ENCODE assay signal across 22 mouse cellular contexts in the genomic region with DNA sequence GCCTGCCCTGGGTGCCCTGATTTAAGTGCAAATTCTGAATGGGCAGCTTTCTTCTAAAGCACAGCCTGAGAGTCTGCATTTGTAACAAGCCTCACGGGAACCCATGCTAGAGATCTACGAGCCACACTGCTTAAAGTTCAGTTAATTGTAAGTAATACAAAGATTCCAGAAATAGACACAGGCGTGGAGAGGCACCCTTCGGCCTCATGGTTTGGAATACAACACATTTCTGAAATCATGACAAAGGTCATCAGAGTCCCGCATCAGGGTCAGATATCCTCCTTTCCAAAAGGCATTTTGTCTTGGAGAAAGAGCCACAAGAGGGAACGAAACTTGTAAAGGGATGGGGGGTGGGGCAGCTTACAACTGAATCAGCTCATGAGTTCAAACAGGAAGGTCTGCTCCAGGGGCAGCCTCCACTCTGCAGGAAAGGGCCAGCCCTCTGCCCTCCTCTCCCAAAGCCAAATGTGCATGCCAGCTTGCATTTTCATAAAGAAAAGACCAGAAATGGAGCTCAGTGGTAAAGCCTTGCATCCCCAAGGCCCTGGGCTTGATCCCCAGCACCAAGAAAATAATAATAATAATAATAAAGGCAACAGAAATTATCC. TPM values are rescaled to one million over a fixed set of nuclear protein-coding genes. Genes with fewer than 3 reads are reported as not detected.
DNase-seq lines count a peak whose midpoint lies in the region; ATAC-seq and TF ChIP-seq lines count a peak whose summit lies in the region.
"Had no signal": no experiment of that assay in that cellular context is flagged by ENCODE, and none has a peak within 500 bp of the region (broad histone marks: within the 10 kb centered on the region; RNA-seq: fewer than 3 reads in every experiment).

No protein-coding gene starts in this region.

- no peaks in the 10 kb centered on the region for H3K9me3 ChIP-seq in heart, embryonic 13.5 days
- no peaks in the 10 kb centered on the region for H3K9me3 ChIP-seq in forebrain, embryonic 10.5 days
- H3K9me3 ChIP-seq: embryonic facial prominence, embryonic 15.5 days; forebrain, embryonic 13.5 days; limb, embryonic 10.5 days; liver, embryonic 15.5 days had no signal

- ATAC-seq in heart, embryonic 13.5 days (ENCODE audit: extremely low read depth, insufficient number of reproducible peaks, low FRiP score, low TSS enrichment): no peak
- ATAC-seq: forebrain, embryonic 13.5 days; hindbrain, embryonic 16.5 days; midbrain, embryonic 16.5 days had no signal

- H3K27me3 ChIP-seq in heart, embryonic 13.5 days (replicated peaks): peaks cover 8% of the 10 kb centered on the region; the same call in 1 of the 2 replicates
- H3K27me3 ChIP-seq in liver, adult 2 months (ENCODE audit: control insufficient read depth, insufficient read depth, low read length): no peaks in the 10 kb centered on the region
- H3K27me3 ChIP-seq in forebrain, embryonic 10.5 days (ENCODE audit: poor library complexity, severe bottlenecking): peaks cover 26% of the 10 kb centered on the region

- H3K36me3 ChIP-seq in heart, embryonic 13.5 days: no peaks in the 10 kb centered on the region
- no peaks in the 10 kb centered on the region for H3K36me3 ChIP-seq in liver, adult 2 months (ENCODE audit: control insufficient read depth, insufficient read depth, low read length)
- H3K36me3 ChIP-seq in forebrain, embryonic 10.5 days (replicated peaks): no peaks in the 10 kb centered on the region
- H3K36me3 ChIP-seq: embryonic facial prominence, embryonic 15.5 days; limb, embryonic 10.5 days; liver, embryonic 15.5 days had no signal

- H3K4me2 ChIP-seq in heart, embryonic 13.5 days: no peak overlapping the region; the same call in 1 of the 2 replicates
- H3K4me2 ChIP-seq: embryonic facial prominence, embryonic 15.5 days; forebrain, embryonic 13.5 days; liver, embryonic 15.5 days had no signal

- H3K27ac ChIP-seq in heart, embryonic 13.5 days (replicated peaks): peak overlapping the region; percentile 88
- peak overlapping the region; percentile 17; the same call in 1 of the 2 replicates for H3K27ac ChIP-seq in liver, adult 2 months (replicated peaks; ENCODE audit: insufficient read depth, low read depth, low read length)
- peak overlapping the region; percentile 70 for H3K27ac ChIP-seq in bone marrow, adult 2 months (ENCODE audit: control insufficient read depth, insufficient read depth, low read depth, low read length, poor library complexity)
- no peak overlapping the region for H3K27ac ChIP-seq in forebrain, embryonic 10.5 days
- H3K27ac ChIP-seq: embryonic facial prominence, embryonic 15.5 days; forebrain, embryonic 13.5 days; limb, embryonic 10.5 days; liver, embryonic 15.5 days; macrophage had no signal

- TF ChIP-seq POLR2A in liver, adult 2 months (IDR thresholded peaks at IDR 0.05; ENCODE audit: extremely low read depth, insufficient read depth, low read length): no peak
- no peak for TF ChIP-seq POLR2A in bone marrow, adult 2 months (IDR thresholded peaks at IDR 0.05; ENCODE audit: borderline replicate concordance, control insufficient read depth, low read depth, low read length)

- no peaks in the 10 kb centered on the region for H3K79me2 ChIP-seq in liver, adult 2 months (ENCODE audit: control insufficient read depth, insufficient read depth, low read length)

- intact Hi-C loops in heart, postnatal 36 days (cut with DNase I): no loop called here

- DNase-seq in adrenal gland, postnatal 10 days: peak; percentile 63
- DNase-seq in adrenal gland, adult 8-10 months: no peak
- DNase-seq in heart, postnatal 36 days: no peak
- no peak for DNase-seq in liver, adult 2 months (ENCODE audit: extremely low read depth, low read depth, low spot score)
- DNase-seq in liver: no peak
- no peak for DNase-seq in forebrain, embryonic 10.5 days (ENCODE audit: extremely low spot score, low spot score)
- DNase-seq: kidney, adult 9 months; right cerebral cortex, postnatal 14 days; thymus, postnatal 36 days had no signal

- H3K4me3 ChIP-seq in heart, embryonic 13.5 days: no peak overlapping the region
- H3K4me3 ChIP-seq in liver, adult 2 months (ENCODE audit: insufficient read depth, low read depth, low read length): no peak overlapping the region
- H3K4me3 ChIP-seq in bone marrow, adult 2 months (replicated peaks; ENCODE audit: control insufficient read depth, low read depth, low read length): no peak overlapping the region
- H3K4me3 ChIP-seq in forebrain, embryonic 10.5 days: no peak overlapping the region
- H3K4me3 ChIP-seq: embryonic facial prominence, embryonic 15.5 days; forebrain, embryonic 13.5 days; limb, embryonic 10.5 days; liver, embryonic 15.5 days had no signal

- TF ChIP-seq CTCF in liver, adult 2 months (IDR thresholded peaks at IDR 0.05; ENCODE audit: low read depth, low read length): no peak
- no peak for TF ChIP-seq CTCF in bone marrow, adult 2 months (IDR thresholded peaks at IDR 0.05; ENCODE audit: control insufficient read depth, insufficient read depth, low read length)

- H3K4me1 ChIP-seq in heart, embryonic 13.5 days: peaks cover 64% of the 10 kb centered on the region
- peaks cover 4% of the 10 kb centered on the region; the same call in 1 of the 2 replicates for H3K4me1 ChIP-seq in liver, adult 2 months (ENCODE audit: control insufficient read depth, insufficient read depth, low read length)
- H3K4me1 ChIP-seq in bone marrow, adult 2 months (ENCODE audit: control insufficient read depth, insufficient read depth, low read length): no peaks in the 10 kb centered on the region
- H3K4me1 ChIP-seq in forebrain, embryonic 10.5 days: peaks cover 27% of the 10 kb centered on the region
- H3K4me1 ChIP-seq: embryonic facial prominence, embryonic 15.5 days; liver, embryonic 15.5 days had no signal

- WGBS in heart, embryonic 13.5 days: 24% methylated on average over 6 of the region's 6 CpGs
- WGBS in liver, adult 2 months: 62% methylated on average over 6 of the region's 6 CpGs
- WGBS in bone marrow, adult 2 months: 65% methylated on average over 6 of the region's 6 CpGs
- WGBS in forebrain, embryonic 10.5 days: 46% methylated on average over 6 of the region's 6 CpGs

- peak overlapping the region; percentile 69; the same call in 1 of the 2 replicates for H3K9ac ChIP-seq in heart, embryonic 13.5 days
- no peak overlapping the region for H3K9ac ChIP-seq in liver, adult 2 months (ENCODE audit: low read depth, low read length)
- H3K9ac ChIP-seq: embryonic facial prominence, embryonic 15.5 days; forebrain, embryonic 13.5 days; liver, embryonic 15.5 days had no signal

RNA-seq across cellular contexts. Expression of gene Kcnk3, which starts 7.1 kb away (rescaled TPM):
- 100 to 1,000 TPM; 549 to 558 TPM for total RNA-seq in adrenal gland, postnatal 10 days (2021)
- total RNA-seq in adrenal gland, adult 8-10 months (2022): 1,000 to 10,000 TPM; 1,385 to 1,638 (median 1,575) TPM
- 28.9 and 29.1 TPM in 2 replicates for polyA plus RNA-seq in heart, embryonic 13.5 days (2015; fragmentation: Nextera tagmentation; extraction: Ambion mirVana)
- 100 to 1,000 TPM; 234 to 245 TPM for total RNA-seq in heart, postnatal 36 days (2021)
- total RNA-seq in liver, adult 2 months (2014; rRNA removed): 0.18 and 1.0 TPM in 2 replicates
- polyA plus RNA-seq in liver, adult 2 months (2012; rRNA removed): 0.61 and 3.2 TPM in 2 replicates
- polyA plus RNA-seq in bone marrow, adult 2 months (2011; ENCODE audit: insufficient read depth, insufficient read length, low replicate concordance, missing spikeins): 0.40 TPM in 1 of 2 replicates, not detected in the other
- polyA plus RNA-seq in forebrain, embryonic 10.5 days (2016; fragmentation: Nextera tagmentation; extraction: Ambion mirVana): 0.05 and 0.14 TPM in 2 replicates
- polyA plus RNA-seq: macrophage had no signal

RNA-seq across cellular contexts. Expression of gene Cib4, which starts 49.4 kb away (rescaled TPM):
- total RNA-seq in adrenal gland, postnatal 10 days (2021): 1 to 10 TPM in 1 of 2 experiments, under 1 TPM in 1; 0.67 to 1.1 TPM
- 1 to 10 TPM; 1.9 to 6.7 (median 3.7) TPM for total RNA-seq in adrenal gland, adult 8-10 months (2022)
- polyA plus RNA-seq in heart, embryonic 13.5 days (2015; fragmentation: Nextera tagmentation; extraction: Ambion mirVana): not detected in 2 replicates
- not detected for total RNA-seq in heart, postnatal 36 days (2021)
- total RNA-seq in liver, adult 2 months (2014; rRNA removed): not detected in 2 replicates
- polyA plus RNA-seq in liver, adult 2 months (2012; rRNA removed): not detected in 2 replicates
- not detected in 2 replicates for polyA plus RNA-seq in bone marrow, adult 2 months (2011; ENCODE audit: insufficient read depth, insufficient read length, low replicate concordance, missing spikeins)
- not detected in 2 replicates for polyA plus RNA-seq in forebrain, embryonic 10.5 days (2016; fragmentation: Nextera tagmentation; extraction: Ambion mirVana)
- total RNA-seq: gastrocnemius, postnatal 4 days; layer of hippocampus, adult 18-20 months; left cerebral cortex, adult 18-20 months had no signal
- polyA plus RNA-seq: forebrain, embryonic 13.5 days; hindbrain, embryonic 16.5 days; limb, embryonic 10.5 days; liver, embryonic 15.5 days; macrophage; midbrain, embryonic 16.5 days; neural tube, embryonic 11.5 days had no signal

RNA-seq across cellular contexts. Expression of gene Slc35f6, which starts 52.7 kb away (rescaled TPM):
- total RNA-seq in adrenal gland, postnatal 10 days (2021): 10 to 100 TPM; 30.4 to 34.6 TPM
- 10 to 100 TPM; 39.8 to 60.3 (median 49.4) TPM for total RNA-seq in adrenal gland, adult 8-10 months (2022)
- 21.9 and 22.6 TPM in 2 replicates for polyA plus RNA-seq in heart, embryonic 13.5 days (2015; fragmentation: Nextera tagmentation; extraction: Ambion mirVana)
- total RNA-seq in heart, postnatal 36 days (2021): 10 to 100 TPM; 50.0 to 53.3 TPM
- 16.2 and 19.0 TPM in 2 replicates for total RNA-seq in liver, adult 2 months (2014; rRNA removed)
- 44.3 and 55.4 TPM in 2 replicates for polyA plus RNA-seq in liver, adult 2 months (2012; rRNA removed)
- 7.7 and 17.0 TPM in 2 replicates for polyA plus RNA-seq in bone marrow, adult 2 months (2011; ENCODE audit: insufficient read depth, insufficient read length, low replicate concordance, missing spikeins)
- 25.9 and 27.2 TPM in 2 replicates for polyA plus RNA-seq in forebrain, embryonic 10.5 days (2016; fragmentation: Nextera tagmentation; extraction: Ambion mirVana)

Comparison
In these comparisons a context has a peak if more than half of its experiments do, and no peak if none do; other contexts are left out.
1. RNA of gene Kcnk3, which starts 7.1 kb away (total RNA-seq): 1,385 to 1,638 TPM in adrenal gland, adult 8-10 months, 549 to 558 TPM in adrenal gland, postnatal 10 days and 234 to 245 TPM in heart, postnatal 36 days; 0.18 to 1.0 TPM in liver, adult 2 months; every median in the first group is over 100 times any median in the second.